Mouse (Mus musculus): ENCODE results near the gene Amdhd1. TPM values are rescaled to one million over a fixed set of nuclear protein-coding genes. Genes with fewer than 3 reads are reported as not detected.
"Not testable (repeated sequence)": the region's sequence is repeated elsewhere in the genome, so short reads cannot be mapped to it uniquely, and the experiment has no call there.

The Amdhd1 gene
- polyA plus RNA-seq, 1 experiment from 2014 or later, result 0.08 TPM

- no peaks in the 10 kb centered on the region for H3K4me1 ChIP-seq (replicated peaks; ENCODE audit: control insufficient read depth, insufficient read depth, low read length)
- no peak overlapping the region for H3K4me3 ChIP-seq (ENCODE audit: low read depth, low read length)
- no peaks in the 10 kb centered on the region for H3K27me3 ChIP-seq (ENCODE audit: control insufficient read depth, insufficient read depth, low read length)
- no peaks in the 10 kb centered on the region for H3K9me3 ChIP-seq (ENCODE audit: control insufficient read depth, low read length)
- ATAC-seq (replicated peaks; ENCODE audit: low FRiP score) (no peak), DNase-seq (ENCODE audit: low spot score) (no peak)
- WGBS, result 91% methylated on average over 11 of the region's 11 CpGs
- no peaks in the 10 kb centered on the region for H3K36me3 ChIP-seq (ENCODE audit: control insufficient read depth, insufficient read depth, low read length)
- no peak overlapping the region for H3K4me2 ChIP-seq (ENCODE audit: low read depth, low read length, severe bottlenecking)
- H3K9ac ChIP-seq (ENCODE audit: low read length), result no peak overlapping the region
- H3K27ac ChIP-seq (ENCODE audit: low read depth, low read length), result no peak overlapping the region
These were observed 28.2 kb upstream of the Amdhd1 start for GRCm38 (mm10) chr10:93567841-93568566.

GRCm38 (mm10) chr10:93567066-93567465, 27.2 kb upstream of the Amdhd1 start:
- Histone ChIP-seq H3K9me3 (ENCODE audit: control insufficient read depth, low read length) (no peaks in the 10 kb centered on the region), H3K27me3 (ENCODE audit: control insufficient read depth, insufficient read depth, low read length) (no peaks in the 10 kb centered on the region), H3K4me1 (replicated peaks; ENCODE audit: control insufficient read depth, insufficient read depth, low read length) (no peaks in the 10 kb centered on the region), H3K36me3 (ENCODE audit: control insufficient read depth, insufficient read depth, low read length) (no peaks in the 10 kb centered on the region), H3K4me3 (ENCODE audit: low read depth, low read length) (no peak overlapping the region), H3K9ac (ENCODE audit: low read length) (no peak overlapping the region), H3K27ac (ENCODE audit: low read depth, low read length) (no peak overlapping the region), H3K4me2 (ENCODE audit: low read depth, low read length, severe bottlenecking) (no peak overlapping the region)
- DNase-seq (ENCODE audit: low spot score) (no peak), ATAC-seq (replicated peaks; ENCODE audit: low FRiP score) (no peak)
- 92% methylated on average over 10 of the region's 10 CpGs for WGBS

- no peak for ATAC-seq (replicated peaks; ENCODE audit: low FRiP score)
- DNase-seq (ENCODE audit: low spot score), result no peak
- no peak overlapping the region for H3K4me2 ChIP-seq (ENCODE audit: low read depth, low read length, severe bottlenecking)
- WGBS, result 90% methylated on average over 14 of the region's 14 CpGs
- H3K4me3 ChIP-seq (ENCODE audit: low read depth, low read length), result no peak overlapping the region
- no peaks in the 10 kb centered on the region for H3K27me3 ChIP-seq (ENCODE audit: control insufficient read depth, insufficient read depth, low read length)
- no peaks in the 10 kb centered on the region for H3K9me3 ChIP-seq (ENCODE audit: control insufficient read depth, low read length)
- H3K27ac ChIP-seq (ENCODE audit: low read depth, low read length), result no peak overlapping the region
- H3K4me1 ChIP-seq (replicated peaks; ENCODE audit: control insufficient read depth, insufficient read depth, low read length), result no peaks in the 10 kb centered on the region
- H3K36me3 ChIP-seq (ENCODE audit: control insufficient read depth, insufficient read depth, low read length), result no peaks in the 10 kb centered on the region
- H3K9ac ChIP-seq (ENCODE audit: low read length), result no peak overlapping the region
These were observed 24.8 kb upstream of the Amdhd1 start for GRCm38 (mm10) chr10:93564518-93565090.

DNA sequence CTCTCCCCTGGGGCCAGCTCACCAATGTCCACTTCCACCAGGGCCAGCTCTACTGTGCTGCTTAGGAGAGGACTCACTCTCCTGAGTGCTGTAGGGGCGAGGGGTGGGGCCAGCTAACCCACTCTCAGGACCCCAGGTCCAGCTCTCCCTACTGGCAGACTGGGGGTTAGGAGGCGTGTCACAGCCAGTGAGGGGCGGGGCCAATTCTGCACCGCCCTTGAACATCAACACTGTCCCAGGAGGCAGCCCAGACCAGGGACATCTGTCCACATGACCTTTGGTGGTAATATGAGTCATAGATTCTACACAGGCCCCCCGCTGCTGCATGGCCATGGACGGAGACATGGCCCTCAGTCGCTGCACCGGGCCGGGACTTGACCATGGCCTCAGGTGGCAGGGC, 20.0 kb upstream of the Amdhd1 start:
- H3K4me2 ChIP-seq (ENCODE audit: low read depth, low read length, severe bottlenecking), result no peak overlapping the region
- 60% methylated on average over 9 of the region's 9 CpGs for WGBS
- no peak overlapping the region for H3K4me3 ChIP-seq (ENCODE audit: low read depth, low read length)
- H3K27me3 ChIP-seq (ENCODE audit: control insufficient read depth, insufficient read depth, low read length), result no peaks in the 10 kb centered on the region
- DNase-seq (ENCODE audit: low spot score) (no peak), ATAC-seq (replicated peaks; ENCODE audit: low FRiP score) (no peak)
- no peaks in the 10 kb centered on the region for H3K9me3 ChIP-seq (ENCODE audit: control insufficient read depth, low read length)
- H3K27ac ChIP-seq (ENCODE audit: low read depth, low read length), result no peak overlapping the region
- H3K36me3 ChIP-seq (ENCODE audit: control insufficient read depth, insufficient read depth, low read length), result no peaks in the 10 kb centered on the region
- H3K9ac ChIP-seq (ENCODE audit: low read length), result no peak overlapping the region
- no peaks in the 10 kb centered on the region for H3K4me1 ChIP-seq (replicated peaks; ENCODE audit: control insufficient read depth, insufficient read depth, low read length)

DNA sequence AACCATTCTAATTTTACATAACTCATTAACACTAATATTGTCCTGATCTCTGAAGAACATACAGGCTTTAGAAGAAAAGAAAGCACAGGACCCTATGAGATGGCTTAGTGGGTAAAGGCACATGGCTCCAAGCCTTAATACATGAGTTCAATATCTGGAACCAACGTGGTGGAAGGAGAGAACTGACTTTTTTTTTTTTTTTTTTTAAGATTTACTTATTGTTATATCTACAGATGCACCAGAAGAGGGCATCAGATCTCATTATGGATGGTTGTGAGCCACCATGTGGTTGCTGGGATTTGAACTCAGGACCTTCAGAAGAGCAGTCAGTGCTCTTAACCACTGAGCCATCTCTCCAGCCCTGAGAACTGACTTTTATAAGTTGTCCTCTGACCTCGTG, 18.1 kb upstream of the Amdhd1 start:
- ATAC-seq (replicated peaks; ENCODE audit: low FRiP score); H3K36me3 ChIP-seq (ENCODE audit: control insufficient read depth, insufficient read depth, low read length); H3K9ac ChIP-seq (ENCODE audit: low read length); DNase-seq (ENCODE audit: low spot score); H3K4me3 ChIP-seq (ENCODE audit: low read depth, low read length); H3K4me2 ChIP-seq (ENCODE audit: low read depth, low read length, severe bottlenecking); H3K9me3 ChIP-seq (ENCODE audit: control insufficient read depth, low read length); H3K27ac ChIP-seq (ENCODE audit: low read depth, low read length); H3K27me3 ChIP-seq (ENCODE audit: control insufficient read depth, insufficient read depth, low read length); H3K4me1 ChIP-seq (replicated peaks; ENCODE audit: control insufficient read depth, insufficient read depth, low read length): not testable (repeated sequence)
- WGBS, result 76% methylated on average over 2 of the region's 2 CpGs

- Histone ChIP-seq H3K9ac (ENCODE audit: low read length) (no peak overlapping the region), H3K36me3 (ENCODE audit: control insufficient read depth, insufficient read depth, low read length) (no peaks in the 10 kb centered on the region), H3K4me3 (ENCODE audit: low read depth, low read length) (no peak overlapping the region), H3K27me3 (ENCODE audit: control insufficient read depth, insufficient read depth, low read length) (no peaks in the 10 kb centered on the region), H3K4me1 (replicated peaks; ENCODE audit: control insufficient read depth, insufficient read depth, low read length) (no peaks in the 10 kb centered on the region), H3K27ac (ENCODE audit: low read depth, low read length) (no peak overlapping the region), H3K9me3 (ENCODE audit: control insufficient read depth, low read length) (no peaks in the 10 kb centered on the region), H3K4me2 (ENCODE audit: low read depth, low read length, severe bottlenecking) (no peak overlapping the region)
- WGBS, result 88% methylated on average over 8 of the region's 8 CpGs
- no peak for ATAC-seq (replicated peaks; ENCODE audit: low FRiP score)
- no peak for DNase-seq (ENCODE audit: low spot score)
These were observed 12.8 kb upstream of the Amdhd1 start for GRCm38 (mm10) chr10:93552596-93552995.

GRCm38 (mm10) chr10:93549821-93550220, 10.0 kb upstream of the Amdhd1 start:
- DNase-seq (ENCODE audit: low spot score) (no peak), ATAC-seq (replicated peaks; ENCODE audit: low FRiP score) (no peak)
- H3K4me1 ChIP-seq (replicated peaks; ENCODE audit: control insufficient read depth, insufficient read depth, low read length), result no peaks in the 10 kb centered on the region
- no peaks in the 10 kb centered on the region for H3K9me3 ChIP-seq (ENCODE audit: control insufficient read depth, low read length)
- no peak overlapping the region for H3K4me2 ChIP-seq (ENCODE audit: low read depth, low read length, severe bottlenecking)
- no peak overlapping the region for H3K9ac ChIP-seq (ENCODE audit: low read length)
- H3K36me3 ChIP-seq (ENCODE audit: control insufficient read depth, insufficient read depth, low read length), result no peaks in the 10 kb centered on the region
- no peak overlapping the region for H3K27ac ChIP-seq (ENCODE audit: low read depth, low read length)
- no peaks in the 10 kb centered on the region for H3K27me3 ChIP-seq (ENCODE audit: control insufficient read depth, insufficient read depth, low read length)
- H3K4me3 ChIP-seq (ENCODE audit: low read depth, low read length), result no peak overlapping the region
- 84% methylated on average over 10 of the region's 10 CpGs for WGBS

DNA sequence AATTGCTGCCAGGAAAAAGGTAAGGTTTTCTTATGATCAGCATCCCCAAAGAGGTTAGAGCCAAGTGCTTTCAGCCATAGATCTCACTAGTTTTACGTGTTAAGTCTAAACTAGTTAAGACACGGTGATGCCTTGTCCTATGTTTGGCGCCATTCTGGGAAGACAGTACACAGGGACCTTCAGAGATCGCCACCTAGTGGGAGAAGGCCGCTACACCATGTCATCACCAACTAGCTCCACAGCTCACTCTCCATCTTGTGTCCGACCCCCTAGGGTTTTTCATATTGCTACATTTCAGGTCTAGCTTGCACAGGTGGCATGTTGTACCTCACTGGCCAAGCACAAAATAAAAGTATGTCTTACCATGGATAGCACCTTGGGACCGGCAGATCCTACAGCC, 9.2 kb upstream of the Amdhd1 start:
- ATAC-seq (replicated peaks; ENCODE audit: low FRiP score), result peak; percentile 71; the same call in 1 of the 2 replicates

GRCm38 (mm10) chr10:93547741-93548270, 8.0 kb upstream of the Amdhd1 start:
- Histone ChIP-seq H3K27me3 (ENCODE audit: control insufficient read depth, insufficient read depth, low read length) (no peaks in the 10 kb centered on the region), H3K9me3 (ENCODE audit: control insufficient read depth, low read length) (no peaks in the 10 kb centered on the region), H3K4me1 (replicated peaks; ENCODE audit: control insufficient read depth, insufficient read depth, low read length) (no peaks in the 10 kb centered on the region), H3K36me3 (ENCODE audit: control insufficient read depth, insufficient read depth, low read length) (no peaks in the 10 kb centered on the region), H3K4me3 (ENCODE audit: low read depth, low read length) (no peak overlapping the region), H3K9ac (ENCODE audit: low read length) (no peak overlapping the region), H3K27ac (ENCODE audit: low read depth, low read length) (no peak overlapping the region), H3K4me2 (ENCODE audit: low read depth, low read length, severe bottlenecking) (no peak overlapping the region)
- peak; percentile 36; the same call in 1 of the 2 replicates for ATAC-seq (replicated peaks; ENCODE audit: low FRiP score)
- DNase-seq (ENCODE audit: low spot score), result no peak
- 96% methylated on average over 4 of the region's 4 CpGs for WGBS

More for the DNA sequence above, 9.2 kb upstream of the Amdhd1 start:
- Histone ChIP-seq H3K4me3 (ENCODE audit: low read depth, low read length) (no peak overlapping the region), H3K9me3 (ENCODE audit: control insufficient read depth, low read length) (no peaks in the 10 kb centered on the region), H3K36me3 (ENCODE audit: control insufficient read depth, insufficient read depth, low read length) (no peaks in the 10 kb centered on the region), H3K4me1 (replicated peaks; ENCODE audit: control insufficient read depth, insufficient read depth, low read length) (no peaks in the 10 kb centered on the region), H3K4me2 (ENCODE audit: low read depth, low read length, severe bottlenecking) (no peak overlapping the region), H3K27ac (ENCODE audit: low read depth, low read length) (no peak overlapping the region), H3K9ac (ENCODE audit: low read length) (no peak overlapping the region), H3K27me3 (ENCODE audit: control insufficient read depth, insufficient read depth, low read length) (no peaks in the 10 kb centered on the region)
- DNase-seq (ENCODE audit: low spot score), result peak; percentile 87
- 18% methylated on average over 7 of the region's 7 CpGs for WGBS

All from forebrain, embryonic 11.5 days (tissue).